Mouse (Mus musculus) left cerebral cortex, postnatal 25 days (tissue): Measurements from ENCODE around the gene Dnmt3a. TPM values are rescaled to one million over a fixed set of nuclear protein-coding genes. Genes with fewer than 3 reads are reported as not detected.
A peak's percentile ranks its signal among the peaks of the same experiment; 100 is the strongest.

Source experiments
- DNase-seq, 2 experiments: peaks; one replicate each; pipeline ENCODE4 v3.0.0; 2022; ENCODE audit warnings: low spot score in 2 of 2, mixed read lengths in 1 of 2
- intact Hi-C: fragments of 180-260 bp; cut with DNase I; formaldehyde crosslinking; loops from one replicate; pipeline ENCODE4 v1.15.1; 2025
- total RNA-seq, 2 experiments: library from RNA; stranded (reverse); gene quantifications; 2 replicates each; pipeline ENCODE4 v1.2.3; 2021

Dnmt3a gene
- total RNA-seq, 2 experiments from 2014 or later = 138 to 148 TPM

DNA sequence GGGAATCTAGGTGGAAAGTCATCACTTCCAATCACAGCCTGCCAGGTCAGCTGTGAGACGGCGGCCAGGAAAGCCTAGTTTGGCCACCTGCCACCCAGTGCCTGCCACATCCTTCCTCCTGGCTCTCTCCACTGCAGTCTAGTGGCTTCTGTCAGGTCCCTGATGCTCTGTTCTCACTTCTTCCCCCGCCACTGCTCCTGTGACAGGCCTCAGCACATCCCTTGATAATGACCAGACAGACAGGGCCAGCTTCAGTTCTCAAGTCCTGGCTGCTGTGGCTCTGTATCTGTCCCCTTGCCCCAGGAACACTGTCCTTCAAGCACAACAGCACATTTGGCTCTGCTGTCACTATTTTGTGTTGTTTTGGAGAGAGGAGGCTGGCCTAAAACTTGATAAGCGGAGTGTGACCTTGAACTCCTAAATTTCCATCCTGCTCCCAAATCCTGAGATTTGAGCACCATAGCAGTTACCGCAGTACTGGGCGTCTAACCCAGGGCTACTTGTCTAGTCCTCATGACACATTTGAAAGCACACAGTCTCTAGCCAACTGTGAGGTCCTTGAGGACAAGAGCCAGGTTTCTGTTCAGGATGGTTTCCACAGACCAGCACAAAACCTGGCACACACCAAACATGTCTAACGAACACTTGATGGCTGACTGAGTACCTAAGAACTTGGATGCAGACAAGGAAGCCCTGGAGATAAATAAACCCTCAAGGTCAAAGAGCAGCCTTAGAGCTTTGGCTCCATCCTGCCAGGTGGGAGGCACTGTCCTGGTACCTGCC lies 63.1 kb downstream of the Dnmt3a start:
- intact Hi-C loops = no loop called here
- DNase-seq = peak in 1 of 2 experiments; percentile 53

DNA sequence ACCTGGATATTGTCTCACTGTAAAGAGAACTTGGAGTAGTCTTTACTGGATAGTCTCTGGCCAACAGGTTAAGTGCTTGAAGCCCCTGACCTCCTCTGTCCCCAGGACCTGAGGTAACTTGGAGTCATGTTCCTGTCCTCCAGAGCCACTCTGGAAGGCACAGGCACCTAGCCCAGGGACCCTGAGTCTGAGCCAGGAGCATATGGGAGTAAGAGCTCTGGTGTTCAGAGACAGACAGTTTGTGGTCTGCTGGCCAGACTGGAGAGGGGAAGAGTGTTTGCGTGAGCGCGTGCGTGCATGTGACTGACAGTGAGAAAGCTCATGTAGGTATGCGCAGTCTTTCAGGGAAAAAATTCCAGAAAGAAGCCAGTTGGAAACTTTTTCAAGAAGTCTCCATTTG lies 64.2 kb downstream of the Dnmt3a start:
- intact Hi-C loops = loop anchor here (2.0 kb wide), 1 partner anchor 63 kb away; the partner anchor contains the start of gene Dnmt3a
- DNase-seq = no peak

GRCm38 (mm10) chr12:3870859-3871462 lies 65.2 kb downstream of the Dnmt3a start:
- intact Hi-C loops = loop anchor here (2.0 kb wide), 1 partner anchor 64 kb away; the partner anchor contains the start of gene Dnmt3a
- DNase-seq = no peak

GRCm38 (mm10) chr12:3871637-3872036 lies 65.8 kb downstream of the Dnmt3a start:
- intact Hi-C loops = loop anchor here (2.0 kb wide), 1 partner anchor 65 kb away; the partner anchor contains the start of gene Dnmt3a
- peak; percentile 77 to 86 for DNase-seq

DNA sequence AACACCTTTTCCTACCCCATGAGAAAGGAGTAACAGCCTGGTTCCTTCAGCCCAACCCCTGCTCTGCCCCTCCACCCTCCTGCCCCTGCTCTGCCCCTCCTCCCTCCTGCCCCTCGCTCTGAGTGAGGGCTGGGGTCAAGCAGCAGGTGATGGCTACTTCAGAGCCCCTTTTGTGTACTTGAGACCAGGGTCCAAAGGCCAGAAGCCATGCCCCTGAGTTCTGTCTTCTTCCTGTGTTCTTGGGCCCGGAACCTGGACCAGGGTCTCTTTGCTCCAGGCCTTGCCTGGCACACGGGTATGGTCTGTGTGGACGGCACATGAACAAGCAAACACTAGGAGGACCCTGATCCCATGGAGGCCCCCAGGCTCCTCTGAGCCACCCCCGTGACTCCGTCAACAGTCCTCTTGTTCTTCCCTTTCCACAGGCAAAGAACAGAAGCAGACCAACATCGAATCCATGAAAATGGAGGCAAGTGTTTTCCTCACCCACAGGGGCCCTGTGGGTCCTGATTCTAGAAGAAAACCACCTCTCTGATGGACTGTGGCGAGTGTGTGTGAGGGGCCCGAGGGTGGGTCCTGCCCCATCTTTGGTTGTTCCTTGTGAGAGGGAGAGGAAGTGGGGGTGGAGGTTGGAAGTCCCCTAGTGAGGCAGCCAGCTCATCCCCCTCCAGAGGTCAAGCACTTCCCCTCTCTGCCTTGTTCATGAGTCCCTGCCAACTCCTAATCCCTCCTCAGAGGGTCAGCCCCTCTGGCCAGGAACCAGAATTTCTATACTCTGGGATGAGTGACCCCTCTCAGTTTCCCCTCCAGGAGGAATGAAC lies 66.8 kb downstream of the Dnmt3a start:
- intact Hi-C loops = no loop called here
- DNase-seq = no peak

GRCm38 (mm10) chr12:3875474-3875873 lies 69.7 kb downstream of the Dnmt3a start:
- DNase-seq = no peak
- intact Hi-C loops = no loop called here

- DNase-seq = no peak
- intact Hi-C loops = no loop called here
These were observed 71.6 kb downstream of the Dnmt3a start for GRCm38 (mm10) chr12:3877376-3877775.

DNA sequence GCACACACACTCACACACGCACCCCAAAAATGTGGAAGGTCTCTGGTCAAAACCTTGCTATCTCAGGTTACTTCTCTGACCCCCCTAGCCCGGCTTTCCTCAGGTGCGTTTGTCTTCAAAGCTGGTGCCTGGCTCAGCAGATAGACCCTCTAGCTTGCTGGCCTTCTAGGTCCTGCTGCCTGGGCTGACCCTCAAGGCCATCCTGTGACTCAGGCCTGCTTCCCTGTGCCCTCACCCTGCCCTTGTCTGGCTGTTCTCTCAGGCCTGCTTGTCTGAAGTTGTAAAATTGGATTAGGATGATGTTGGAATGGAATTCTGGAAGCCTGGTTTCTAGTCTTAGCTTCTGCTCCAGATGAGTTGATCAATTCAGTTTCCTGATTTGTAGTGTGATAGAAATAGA lies 75.7 kb downstream of the Dnmt3a start:
- DNase-seq = no peak
- intact Hi-C loops = no loop called here

DNA sequence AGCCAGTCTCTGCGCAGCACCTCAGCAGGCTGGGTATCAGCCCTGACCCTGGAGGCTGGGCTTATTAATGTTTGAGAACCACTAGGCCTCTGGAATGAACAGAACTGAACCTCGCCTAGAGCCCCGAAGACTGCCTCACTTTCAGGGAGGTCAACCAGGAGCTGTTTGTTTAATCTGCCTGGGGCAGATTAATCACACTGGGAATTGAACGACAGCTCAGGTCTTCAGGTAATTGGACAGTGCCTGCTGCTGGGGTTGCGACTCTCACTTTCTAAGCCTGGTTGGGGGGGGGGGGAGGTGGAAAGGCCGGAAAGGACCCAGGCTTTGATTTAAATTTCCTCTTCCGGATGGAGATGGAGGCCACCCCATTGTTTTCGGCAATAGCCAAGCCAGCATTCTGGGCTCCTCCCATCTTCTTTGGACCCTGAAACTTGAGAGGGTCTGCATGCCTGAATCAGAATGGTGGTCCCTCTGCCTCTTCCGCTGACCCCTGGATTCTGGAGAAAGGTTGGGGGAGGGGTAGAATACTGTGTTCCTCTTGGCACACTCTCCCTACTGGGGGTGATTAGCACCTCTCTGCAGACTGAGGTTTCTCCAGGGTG lies 79.2 kb downstream of the Dnmt3a start:
- intact Hi-C loops = no loop called here
- DNase-seq = no peak

DNA sequence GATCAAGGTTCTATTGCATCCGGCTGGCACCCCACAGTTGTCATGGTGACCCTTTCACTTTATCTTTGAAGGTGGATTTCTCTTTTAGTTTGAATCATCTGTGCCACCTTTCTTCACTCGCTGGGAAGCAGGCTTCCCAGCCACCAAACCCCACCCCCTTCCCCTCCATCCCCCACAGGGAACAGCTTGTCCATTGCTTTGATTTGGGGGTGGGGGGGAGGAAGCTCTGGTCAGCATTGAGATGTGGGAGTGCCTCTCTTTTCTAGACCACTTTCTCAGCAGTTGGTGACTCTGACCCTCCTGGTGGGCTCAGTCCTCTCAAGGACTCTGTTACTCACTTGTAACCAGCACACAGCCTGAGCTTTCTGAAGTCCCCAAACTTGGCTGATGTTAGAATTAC lies 80.8 kb downstream of the Dnmt3a start:
- intact Hi-C loops = no loop called here
- DNase-seq = no peak

GRCm38 (mm10) chr12:3887515-3888325 lies 81.9 kb downstream of the Dnmt3a start:
- peak; percentile 76 to 92 for DNase-seq
- intact Hi-C loops = no loop called here

DNA sequence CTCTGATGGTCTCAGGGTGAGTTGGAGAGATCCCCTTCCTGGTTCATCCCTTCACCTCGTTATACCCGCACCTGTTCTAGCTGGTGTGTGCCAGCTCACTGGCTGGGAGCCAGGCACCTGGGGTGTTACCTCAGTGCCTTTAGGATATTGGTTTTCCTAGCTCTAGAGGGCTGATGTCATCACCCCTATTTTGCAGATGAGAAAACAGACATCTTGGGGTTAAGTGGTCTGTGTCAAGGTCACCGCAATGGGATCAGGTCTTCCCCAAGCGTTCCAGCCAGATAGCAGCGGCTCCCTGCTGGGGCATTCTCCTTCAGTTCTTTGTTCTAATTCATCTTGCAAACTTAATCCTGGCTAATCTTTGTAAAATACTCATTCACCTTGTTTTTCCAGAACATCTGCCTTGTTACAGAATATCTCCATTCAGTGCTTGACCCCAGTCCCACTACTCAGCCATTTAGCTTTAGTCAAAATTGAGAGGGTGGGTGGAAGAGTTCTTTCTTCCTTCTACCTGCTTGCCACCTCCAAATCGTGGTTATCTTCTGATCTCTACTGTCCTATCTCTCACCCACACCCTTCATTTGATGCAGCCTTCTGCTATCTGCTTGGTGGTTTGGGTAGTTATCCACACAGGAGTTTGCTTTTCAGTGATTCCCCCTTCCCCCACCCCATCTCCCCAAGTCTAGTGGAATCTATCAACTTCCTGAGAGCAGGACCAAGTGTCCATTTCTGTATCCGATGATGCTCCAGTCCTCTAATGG lies 84.2 kb downstream of the Dnmt3a start:
- DNase-seq = no peak
- intact Hi-C loops = no loop called here

DNA sequence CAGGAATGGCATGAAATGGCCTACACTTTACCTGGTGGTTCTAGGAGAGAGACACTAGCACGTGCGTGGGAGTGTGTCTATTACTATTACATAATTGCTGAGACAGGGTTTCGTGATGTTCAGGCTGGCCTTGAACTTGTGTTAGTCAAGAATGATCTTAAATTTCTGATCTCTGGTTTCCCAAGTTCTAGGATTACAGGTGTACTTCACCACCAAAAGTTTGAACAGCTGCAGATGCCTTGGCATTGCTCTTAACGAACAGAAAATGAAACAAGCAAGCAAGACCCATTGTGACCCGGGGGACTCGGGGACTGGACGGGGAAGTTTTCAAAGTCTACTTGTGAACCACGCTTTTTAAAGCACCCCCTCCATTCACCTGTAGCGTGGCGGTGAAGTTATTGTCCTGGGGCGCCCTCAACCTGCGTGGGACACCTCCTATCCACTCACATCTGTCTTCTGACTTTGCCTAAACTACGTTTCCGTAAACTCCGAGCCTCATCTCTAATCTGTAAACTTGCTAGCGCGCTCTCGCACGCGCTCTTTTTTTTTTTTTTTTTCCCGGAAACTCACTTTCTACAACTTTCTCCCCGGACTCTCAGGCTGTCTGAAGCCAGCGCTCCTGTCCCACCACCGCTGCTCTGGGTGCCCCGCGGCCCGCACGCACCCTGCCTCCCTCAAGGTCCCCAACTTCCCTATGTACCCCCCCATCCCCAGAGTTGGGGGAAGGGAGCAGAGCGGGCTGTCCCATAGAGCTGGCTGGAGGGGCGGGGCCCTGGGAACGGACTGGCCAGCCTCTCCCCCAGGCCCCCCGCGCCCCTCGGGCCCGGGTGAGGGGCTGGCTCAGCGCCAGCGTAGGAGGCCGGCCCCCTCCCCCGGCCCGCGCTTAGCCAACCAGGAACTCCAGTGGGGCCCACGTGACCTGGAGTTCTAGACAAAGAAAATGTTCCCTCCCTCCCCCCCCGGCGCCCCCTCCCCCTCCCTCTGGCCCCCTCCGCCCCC lies 85.2 kb downstream of the Dnmt3a start:
- no peak for DNase-seq

GRCm38 (mm10) chr12:3891779-3892239 lies 86.0 kb downstream of the Dnmt3a start:
- intact Hi-C loops = no loop called here
- no peak for DNase-seq

More for the DNA sequence above, 85.2 kb downstream of the Dnmt3a start:
- intact Hi-C loops = no loop called here

- DNase-seq = peak in 1 of 2 experiments; percentile 53
- intact Hi-C loops = no loop called here
These were observed 86.6 kb downstream of the Dnmt3a start for GRCm38 (mm10) chr12:3892240-3893059.

DNA sequence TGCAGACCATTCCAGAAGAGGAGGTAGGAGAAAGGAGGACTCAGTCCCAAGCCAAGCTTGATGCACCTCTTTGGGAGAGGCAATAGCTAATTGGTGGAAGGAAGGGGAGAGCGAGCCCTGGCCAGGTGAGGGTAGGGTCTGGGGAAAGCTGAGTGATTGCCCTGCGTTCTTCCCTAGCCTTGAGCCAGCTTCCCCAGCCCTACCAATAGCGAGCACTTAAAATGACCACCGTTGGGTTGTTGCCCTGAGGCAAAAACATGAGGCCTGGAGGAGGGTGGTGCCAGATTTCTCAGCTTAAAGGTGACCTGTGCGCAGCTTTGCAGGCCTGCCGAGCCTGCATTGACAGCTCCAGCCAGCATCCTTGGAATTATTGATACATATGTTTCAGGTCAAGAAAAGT lies 87.5 kb downstream of the Dnmt3a start:
- DNase-seq = no peak
- intact Hi-C loops = no loop called here
